8 mouse cellular contexts compared by ENCODE assay signal in the genomic region with DNA sequence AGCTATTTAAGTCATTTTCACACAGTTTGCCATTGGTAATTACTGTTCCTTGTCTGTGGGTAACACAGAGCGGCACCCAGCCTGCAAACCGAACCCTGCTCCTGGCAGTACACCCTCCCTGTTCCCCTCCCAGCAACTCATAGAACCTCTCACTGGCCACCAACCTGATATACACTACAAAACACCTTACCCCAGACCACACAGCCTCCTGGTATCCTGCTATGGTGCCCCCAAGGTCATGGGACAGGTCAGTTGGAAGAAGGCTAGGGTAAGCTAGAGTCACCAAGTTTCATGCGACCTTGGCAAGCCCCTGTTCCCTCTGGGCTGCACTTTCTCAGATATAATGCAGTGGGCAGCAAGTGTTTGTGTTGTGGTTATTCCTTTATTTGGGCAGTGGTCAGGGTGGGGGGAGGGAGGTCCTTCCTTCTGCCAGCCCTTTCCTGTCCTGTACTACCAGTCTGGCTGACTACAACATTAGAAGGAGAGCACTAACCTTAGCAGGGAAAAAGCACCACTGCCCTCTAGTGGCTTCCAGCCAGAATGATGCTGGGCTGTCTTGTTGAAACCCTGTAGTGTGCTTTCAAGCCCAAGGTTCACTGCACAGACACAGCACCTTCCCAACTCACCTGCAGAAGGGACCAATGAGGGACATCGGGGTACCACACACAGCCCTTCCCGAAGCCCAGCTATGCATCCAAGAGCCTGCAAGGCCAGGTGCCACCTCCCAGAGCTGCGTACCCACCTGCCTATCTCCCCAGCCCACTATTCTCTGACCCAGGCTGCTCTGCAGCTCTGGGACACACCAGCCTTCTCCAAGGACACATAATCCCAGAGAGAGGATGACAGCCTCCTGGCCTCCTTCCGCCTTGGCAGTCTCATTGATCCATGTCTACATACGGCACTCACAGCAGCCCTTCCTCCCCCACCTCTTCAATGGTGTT. TPM values are rescaled to one million over a fixed set of nuclear protein-coding genes. Genes with fewer than 3 reads are reported as not detected.
DNase-seq lines count a peak whose midpoint lies in the region; ATAC-seq lines count a peak whose summit lies in the region.
"Had no signal": no experiment of that assay in that cellular context is flagged by ENCODE, and none has a peak within 500 bp of the region (broad histone marks: within the 10 kb centered on the region; RNA-seq: fewer than 3 reads in every experiment).

No protein-coding gene starts in this region.

- DNase-seq in adrenal gland, adult (ENCODE audit: inconsistent age in 2 of 2, low spot score in 1 of 2), result peak; percentile 81 to 91
- peak; percentile 73 to 82 for DNase-seq in cerebellum, postnatal 25 days
- peak; percentile 39 to 57 for DNase-seq in frontal cortex, postnatal 25 days (ENCODE audit: low spot score in 2 of 2)
- DNase-seq in hindlimb bud, embryonic 11.5 days (ENCODE audit: extremely low spot score, low read depth, low spot score), result peak; percentile 67
- peak; percentile 47 for DNase-seq in left cerebral cortex, adult 11 months (ENCODE audit: low spot score)
- peak; percentile 93 for DNase-seq in midbrain, embryonic 11.5 days (ENCODE audit: low spot score, missing footprints)

- H3K27me3 ChIP-seq in midbrain, embryonic 11.5 days (ENCODE audit: control insufficient read depth, insufficient read depth, low read length), result no peaks in the 10 kb centered on the region
- no peaks in the 10 kb centered on the region for H3K27me3 ChIP-seq in stomach, embryonic 15.5 days (replicated peaks)

- ATAC-seq in midbrain, embryonic 11.5 days (ENCODE audit: low FRiP score), result peak; percentile 59
- ATAC-seq in stomach, embryonic 15.5 days (ENCODE audit: insufficient read depth, low FRiP score, low read depth), result peak; percentile 57

- H3K27ac ChIP-seq in midbrain, embryonic 11.5 days (ENCODE audit: low read depth, low read length), result no peak overlapping the region
- no peak overlapping the region for H3K27ac ChIP-seq in stomach, embryonic 15.5 days

- H3K4me1 ChIP-seq in midbrain, embryonic 11.5 days (ENCODE audit: control insufficient read depth, insufficient read depth, low read length), result no peaks in the 10 kb centered on the region
- H3K4me1 ChIP-seq in stomach, embryonic 15.5 days, result no peaks in the 10 kb centered on the region

- no peaks in the 10 kb centered on the region for H3K36me3 ChIP-seq in midbrain, embryonic 11.5 days (ENCODE audit: control insufficient read depth, insufficient read depth, low read length)
- H3K36me3 ChIP-seq in stomach, embryonic 15.5 days, result no peaks in the 10 kb centered on the region

- H3K9me3 ChIP-seq in midbrain, embryonic 11.5 days (ENCODE audit: control insufficient read depth, low read length), result no peaks in the 10 kb centered on the region
- no peaks in the 10 kb centered on the region for H3K9me3 ChIP-seq in stomach, embryonic 15.5 days

- H3K4me3 ChIP-seq in midbrain, embryonic 11.5 days (ENCODE audit: low read depth, low read length), result no peak overlapping the region
- H3K4me3 ChIP-seq in stomach, embryonic 15.5 days (replicated peaks), result no peak overlapping the region

- no peak overlapping the region for H3K4me2 ChIP-seq in midbrain, embryonic 11.5 days
- no peak overlapping the region for H3K4me2 ChIP-seq in stomach, embryonic 15.5 days

- no peak overlapping the region for H3K9ac ChIP-seq in midbrain, embryonic 11.5 days (ENCODE audit: low read length)
- H3K9ac ChIP-seq in stomach, embryonic 15.5 days, result no peak overlapping the region

- WGBS in midbrain, embryonic 11.5 days, result 61% methylated on average over 8 of the region's 8 CpGs
- 52% methylated on average over 8 of the region's 8 CpGs for WGBS in stomach, embryonic 15.5 days

RNA-seq across cellular contexts. Expression of a gene that starts 17.0 kb away (rescaled TPM):
- polyA plus RNA-seq in midbrain, embryonic 11.5 days (2014; fragmentation: Nextera tagmentation; extraction: Ambion mirVana), result 0.17 TPM in 1 of 2 replicates, not detected in the other
- polyA plus RNA-seq in stomach, embryonic 15.5 days (2015; fragmentation: Nextera tagmentation; extraction: Ambion mirVana), result 0.27 and 0.63 TPM in 2 replicates
- polyA plus RNA-seq: liver, embryonic 16.5 days had no signal

RNA-seq across cellular contexts. Expression of a gene that starts 35.3 kb away (rescaled TPM):
- polyA plus RNA-seq in midbrain, embryonic 11.5 days (2014; fragmentation: Nextera tagmentation; extraction: Ambion mirVana), result 4.1 and 5.6 TPM in 2 replicates
- 0.50 and 0.55 TPM in 2 replicates for polyA plus RNA-seq in stomach, embryonic 15.5 days (2015; fragmentation: Nextera tagmentation; extraction: Ambion mirVana)
